Mouse (Mus musculus) erythroblast, embryonic 14.5 days (primary cell): ENCODE measurements around the gene Dnpep.

ENCODE experiments used
- GATA1 ChIP-seq: IDR thresholded peaks from 2 replicates; pipeline ENCODE4 v1.6.1; 2012; ENCODE audit warnings: low read length, inconsistent platforms, mixed read lengths
- TAL1 ChIP-seq: IDR thresholded peaks from 3 replicates; pipeline ENCODE4 v1.6.1; 2012; ENCODE audit warnings: low read length, inconsistent platforms, mixed read lengths

DNA sequence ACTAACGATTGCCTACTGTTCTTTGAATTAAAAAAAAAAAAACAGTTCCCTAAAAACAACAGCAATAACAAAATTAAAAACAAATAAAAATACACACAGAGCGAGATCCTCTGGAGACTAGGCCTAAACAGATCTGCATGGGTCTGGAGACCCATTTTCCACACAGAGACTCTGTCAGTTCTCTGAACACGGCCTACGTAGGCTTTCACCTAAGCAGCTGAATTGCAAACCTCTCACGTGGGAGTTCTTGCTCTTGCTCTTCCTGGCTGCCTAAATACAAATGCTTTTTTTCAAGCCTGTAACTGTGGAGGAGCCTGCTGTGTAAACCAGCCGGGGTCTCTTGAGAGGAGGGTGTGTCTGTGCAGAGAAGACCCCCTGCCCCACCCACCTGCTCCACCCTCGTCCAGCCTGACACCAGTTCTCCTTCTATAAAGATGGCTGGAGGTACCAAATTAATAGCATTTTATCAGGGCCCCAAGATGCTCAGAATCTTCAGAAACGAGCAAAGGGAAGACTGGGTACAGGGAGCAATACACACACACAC is 27.8 kb downstream of the Dnpep start:
- no peak for TF ChIP-seq GATA1
- no peak for TF ChIP-seq TAL1
